Mouse (Mus musculus): ENCODE measurements at regions not wholly inside any gene's neighbourhood (a gene's known extent, or its start where the extent isn't known, plus 50 kb on each side); places are given as distances from the start of the nearest gene placed in this dataset.

- no peak for TF ChIP-seq CTCF (IDR thresholded peaks at IDR 0.05; ENCODE audit: low read depth)
- TF ChIP-seq EP300 (IDR thresholded peaks at IDR 0.05; ENCODE audit: low read depth): no peak
These were observed 159.5 kb upstream of the Fndc3a start for GRCm38 (mm10) chr14:72869188-72869749.

All from liver, embryonic 14.5 days (tissue).